Mouse (Mus musculus) myocyte (in vitro differentiated cells): ENCODE results near the gene Spp1.

Source experiments
- POLR2AphosphoS2 ChIP-seq: IDR thresholded peaks from one replicate; pipeline ENCODE4 v1.6.1; 2011; ENCODE audit warnings: low read depth, control low read depth; ENCODE audit not compliant: insufficient read length
- USF1 ChIP-seq: IDR thresholded peaks from one replicate; pipeline ENCODE4 v1.6.1; 2011; ENCODE audit warnings: low read depth, mild to moderate bottlenecking, control low read depth, moderate library complexity

- TF ChIP-seq POLR2AphosphoS2 (no peak), USF1 (no peak)
These were observed 33.7 kb downstream of the Spp1 start for GRCm38 (mm10) chr5:104468586-104468985.
